Comparison of ENCODE assay signal across 8 mouse cellular contexts in genomic region chr17:62882726-62883475, GRCm38 (mm10). TPM values are rescaled to one million over a fixed set of nuclear protein-coding genes. Genes with fewer than 3 reads are reported as not detected.
DNase-seq lines count a peak whose midpoint lies in the region; ATAC-seq and TF ChIP-seq lines count a peak whose summit lies in the region.

No protein-coding gene starts in this region.

- no peaks in the 10 kb centered on the region for H3K36me3 ChIP-seq in lung, embryonic 15.5 days

- H3K4me2 ChIP-seq in lung, embryonic 15.5 days = peak overlapping the region; percentile 99

- H3K4me3 ChIP-seq in cerebellum, adult 2 months (replicated peaks; ENCODE audit: insufficient read depth, low read depth, low read length) = peak overlapping the region; percentile 62
- H3K4me3 ChIP-seq in lung, embryonic 15.5 days = peak overlapping the region; percentile 88

- ATAC-seq in lung, embryonic 15.5 days (ENCODE audit: borderline replicate concordance, extremely low read depth, low FRiP score, low TSS enrichment) = peak; percentile 93

- no peak for TF ChIP-seq CTCF in cerebellum, adult 2 months (IDR thresholded peaks at IDR 0.05; ENCODE audit: borderline replicate concordance, insufficient read depth, low read depth, low read length)

- no peak overlapping the region for H3K27ac ChIP-seq in cerebellum, adult 2 months (ENCODE audit: insufficient read depth, low read length)
- H3K27ac ChIP-seq in lung, embryonic 15.5 days = peak overlapping the region; percentile 87

- WGBS in cerebellum, adult 2 months = under 1% methylated on average over 53 of the region's 53 CpGs
- WGBS in lung, embryonic 15.5 days = 0% methylated on average over 38 of the region's 53 CpGs

- no peaks in the 10 kb centered on the region for H3K9me3 ChIP-seq in lung, embryonic 15.5 days

- H3K4me1 ChIP-seq in cerebellum, adult 2 months (ENCODE audit: control insufficient read depth, insufficient read depth, low read length) = no peaks in the 10 kb centered on the region
- H3K4me1 ChIP-seq in lung, embryonic 15.5 days = peaks cover 11% of the 10 kb centered on the region; the same call in 1 of the 2 replicates

- peak; percentile 98 for DNase-seq in MN1 (ENCODE audit: low spot score)
- peak; percentile 69 to 70 for DNase-seq in cerebellum, adult 2 months
- peak; percentile 94 for DNase-seq in forelimb bud, embryonic 11.5 days (ENCODE audit: low read depth, low spot score)
- DNase-seq in heart, postnatal 4 days = peak; percentile 84
- peak; percentile 86 for DNase-seq in layer of hippocampus, adult 9-11 months
- DNase-seq in ovary, postnatal 36 days (ENCODE audit: low spot score) = peak; percentile 82
- peak; percentile 86 for DNase-seq in urinary bladder, adult 2 months (ENCODE audit: low spot score)

- no peak for TF ChIP-seq POLR2A in cerebellum, adult 2 months (IDR thresholded peaks at IDR 0.05; ENCODE audit: borderline replicate concordance, insufficient read depth, low read length)

- no peaks in the 10 kb centered on the region for H3K27me3 ChIP-seq in cerebellum, adult 2 months (ENCODE audit: control insufficient read depth, insufficient read depth, low read length)
- H3K27me3 ChIP-seq in lung, embryonic 15.5 days = no peaks in the 10 kb centered on the region; the same call in 1 of the 2 replicates

- peak overlapping the region; percentile 67 for H3K9ac ChIP-seq in lung, embryonic 15.5 days

RNA-seq across cellular contexts. Expression of gene Efna5, which starts 1.8 kb away (rescaled TPM):
- 4.1 and 5.2 TPM in 2 replicates for polyA plus RNA-seq in cerebellum, adult 2 months (2012; rRNA removed)
- 10 to 100 TPM; 39.7 to 46.1 TPM for total RNA-seq in heart, postnatal 4 days (2021)
- polyA plus RNA-seq in lung, embryonic 15.5 days (2015; fragmentation: Nextera tagmentation; extraction: Ambion mirVana) = 12.6 and 13.3 TPM in 2 replicates
- 9.4 and 15.8 TPM in 2 replicates for polyA plus RNA-seq in urinary bladder, adult 2 months (2012; rRNA removed)
